Mouse (Mus musculus): ENCODE measurements around the gene Rhov. TPM values are rescaled to one million over a fixed set of nuclear protein-coding genes. Genes with fewer than 3 reads are reported as not detected.

Gene Rhov
- polyA plus RNA-seq, 1 experiment: not detected

- TF ChIP-seq GATA1 (IDR thresholded peaks at IDR 0.05; ENCODE audit: low read length): no peak
These were observed 41.0 kb downstream of the Rhov start, which contains the start of gene Ppp1r14d for GRCm38 (mm10) chr2:119229775-119230704. Ppp1r14d (minus strand) TSS chr2:119229906.

Other genes with a start within 250 kb of the Rhov start
- 13.3 and 14.8 TPM in 2 replicates for gene Ccdc32, start 241.9 kb downstream of the Rhov start, polyA plus RNA-seq (2012)
- 5.8 and 7.1 TPM in 2 replicates for gene Rpusd2, start 236.5 kb downstream of the Rhov start, polyA plus RNA-seq (2012)
- 10.4 and 12.1 TPM in 2 replicates for gene Knl1, start 224.2 kb downstream of the Rhov start, polyA plus RNA-seq (2012)
- gene Rad51, start 158.5 kb downstream of the Rhov start, polyA plus RNA-seq (2012): 32.6 and 40.6 TPM in 2 replicates
- 62.5 and 66.8 TPM in 2 replicates for gene Rmdn3, start 114.2 kb downstream of the Rhov start, polyA plus RNA-seq (2012)
- gene Gchfr, start 103.5 kb downstream of the Rhov start, polyA plus RNA-seq (2012): 10.1 and 12.6 TPM in 2 replicates
- not detected in 2 replicates for gene Gm14137, start 96.8 kb downstream of the Rhov start, polyA plus RNA-seq (2012)
- gene Zfyve19, start 62.7 kb downstream of the Rhov start, polyA plus RNA-seq (2012): 25.3 and 25.8 TPM in 2 replicates
- gene Dnajc17, start 62.5 kb downstream of the Rhov start, polyA plus RNA-seq (2012): 37.2 and 46.4 TPM in 2 replicates
- not detected in 2 replicates for gene Ppp1r14d, start 41.4 kb downstream of the Rhov start, polyA plus RNA-seq (2012)
- not detected in 2 replicates for gene Spint1, start 33.9 kb downstream of the Rhov start, polyA plus RNA-seq (2012)
- 19.7 and 25.5 TPM in 2 replicates for gene Vps18, start 17.5 kb upstream of the Rhov start, polyA plus RNA-seq (2012)
- gene Dll4, start 54.5 kb upstream of the Rhov start, polyA plus RNA-seq (2012): 0.05 and 0.09 TPM in 2 replicates
- not detected in 2 replicates for gene Chac1, start 80.0 kb upstream of the Rhov start, polyA plus RNA-seq (2012)
- 6.6 and 8.0 TPM in 2 replicates for gene Ino80, start 206.4 kb upstream of the Rhov start, polyA plus RNA-seq (2012)